Mouse (Mus musculus): ENCODE results near the gene Shisa7. TPM values are rescaled to one million over a fixed set of nuclear protein-coding genes. Genes with fewer than 3 reads are reported as not detected.
A peak's percentile ranks its signal among the peaks of the same experiment; 100 is the strongest.

The Shisa7 gene
- polyA plus RNA-seq, 1 experiment from 2014 or later, result 15.6 TPM

GRCm38 (mm10) chr7:4792278-4793212 lies 52.0 kb downstream of the Shisa7 start, which contains the start of gene Rpl28:
TSS of gene Rpl28 (plus strand) at chr7:4792874.
- Histone ChIP-seq H3K27me3 (ENCODE audit: control insufficient read depth, insufficient read depth, low read length) (0 out of 2 replicates have a peak, but pooled peaks cover 8% of the 10 kb centered on the region), H3K4me3 (replicated peaks; ENCODE audit: low read length) (peak within 1 kb of the TSS; percentile 90), H3K4me2 (replicated peaks) (peak within 1 kb of the TSS; percentile 76), H3K4me1 (replicated peaks; ENCODE audit: control insufficient read depth, insufficient read depth, low read length) (peaks cover 16% of the 10 kb centered on the region), H3K9me3 (ENCODE audit: control insufficient read depth, low read length) (no peaks in the 10 kb centered on the region), H3K27ac (peak within 1 kb of the TSS; percentile 92), H3K9ac (peak within 1 kb of the TSS; percentile 96), H3K36me3 (replicated peaks; ENCODE audit: control insufficient read depth, insufficient read depth) (peaks cover 38% of the 10 kb centered on the region)
- DNase-seq (ENCODE audit: low spot score) (peak; percentile 96), ATAC-seq (ENCODE audit: low FRiP score) (peak; percentile 90)
- 1% methylated on average over 54 of the region's 54 CpGs for WGBS

GRCm38 (mm10) chr7:4789436-4789935 lies 55.0 kb downstream of the Shisa7 start, which contains the start of gene Tmem238:
TSS of gene Tmem238 (minus strand) at chr7:4789656.
- WGBS, result 9% methylated on average over 39 of the region's 40 CpGs
- H3K36me3 ChIP-seq (replicated peaks; ENCODE audit: control insufficient read depth, insufficient read depth), result peaks cover 8% of the 10 kb centered on the region
- ATAC-seq (ENCODE audit: low FRiP score), result no peak
- peak within 1 kb of the TSS; percentile 92 for H3K4me2 ChIP-seq (replicated peaks)
- H3K9me3 ChIP-seq (ENCODE audit: control insufficient read depth, low read length), result no peaks in the 10 kb centered on the region
- H3K27ac ChIP-seq, result peak within 1 kb of the TSS; percentile 40
- 0 out of 2 replicates have a peak, but pooled peaks cover 8% of the 10 kb centered on the region for H3K27me3 ChIP-seq (ENCODE audit: control insufficient read depth, insufficient read depth, low read length)
- peak within 1 kb of the TSS; percentile 67 for H3K9ac ChIP-seq
- DNase-seq (ENCODE audit: low spot score), result no peak
- H3K4me3 ChIP-seq (replicated peaks; ENCODE audit: low read length), result peak within 1 kb of the TSS; percentile 49
- peaks cover 16% of the 10 kb centered on the region for H3K4me1 ChIP-seq (replicated peaks; ENCODE audit: control insufficient read depth, insufficient read depth, low read length)

GRCm38 (mm10) chr7:4788499-4789435 lies 55.7 kb downstream of the Shisa7 start:
- H3K9me3 ChIP-seq (ENCODE audit: control insufficient read depth, low read length), result no peaks in the 10 kb centered on the region
- WGBS, result 2% methylated on average over 63 of the region's 64 CpGs
- H3K27ac ChIP-seq, result peak overlapping the region; percentile 40
- H3K9ac ChIP-seq, result peak overlapping the region; percentile 67
- H3K4me2 ChIP-seq (replicated peaks), result peak overlapping the region; percentile 92
- peaks cover 1% of the 10 kb centered on the region; the same call in 1 of the 2 replicates for H3K36me3 ChIP-seq (replicated peaks; ENCODE audit: control insufficient read depth, insufficient read depth)
- H3K4me3 ChIP-seq (replicated peaks; ENCODE audit: low read length), result peak overlapping the region; percentile 49
- ATAC-seq (ENCODE audit: low FRiP score) (peak; percentile 46), DNase-seq (ENCODE audit: low spot score) (peak; percentile 66)
- 0 out of 2 replicates have a peak, but pooled peaks cover 8% of the 10 kb centered on the region for H3K27me3 ChIP-seq (ENCODE audit: control insufficient read depth, insufficient read depth, low read length)
- peaks cover 11% of the 10 kb centered on the region for H3K4me1 ChIP-seq (replicated peaks; ENCODE audit: control insufficient read depth, insufficient read depth, low read length)

GRCm38 (mm10) chr7:4783667-4784268 lies 60.7 kb downstream of the Shisa7 start:
- Histone ChIP-seq H3K36me3 (replicated peaks; ENCODE audit: control insufficient read depth, insufficient read depth) (no peaks in the 10 kb centered on the region), H3K4me3 (replicated peaks; ENCODE audit: low read length) (no peak overlapping the region), H3K27ac (no peak overlapping the region), H3K4me1 (replicated peaks; ENCODE audit: control insufficient read depth, insufficient read depth, low read length) (peaks cover 6% of the 10 kb centered on the region; the same call in 1 of the 2 replicates), H3K9ac (no peak overlapping the region), H3K27me3 (ENCODE audit: control insufficient read depth, insufficient read depth, low read length) (peaks cover 13% of the 10 kb centered on the region), H3K4me2 (replicated peaks) (no peak overlapping the region), H3K9me3 (ENCODE audit: control insufficient read depth, low read length) (no peaks in the 10 kb centered on the region)
- DNase-seq (ENCODE audit: low spot score), result no peak
- 86% methylated on average over 14 of the region's 14 CpGs for WGBS
- ATAC-seq (ENCODE audit: low FRiP score), result no peak

- no peak for ATAC-seq (ENCODE audit: low FRiP score)
- H3K9ac ChIP-seq, result no peak within 1 kb of the TSS
- H3K4me1 ChIP-seq (replicated peaks; ENCODE audit: control insufficient read depth, insufficient read depth, low read length), result 0 out of 2 replicates have a peak, but pooled peaks cover 2% of the 10 kb centered on the region
- H3K4me2 ChIP-seq (replicated peaks), result no peak within 1 kb of the TSS
- no peak for DNase-seq (ENCODE audit: low spot score)
- 68% methylated on average over 2 of the region's 2 CpGs for WGBS
- no peak within 1 kb of the TSS for H3K27ac ChIP-seq
- H3K27me3 ChIP-seq (ENCODE audit: control insufficient read depth, insufficient read depth, low read length), result peaks cover 18% of the 10 kb centered on the region
- H3K4me3 ChIP-seq (replicated peaks; ENCODE audit: low read length), result no peak within 1 kb of the TSS
- no peaks in the 10 kb centered on the region for H3K9me3 ChIP-seq (ENCODE audit: control insufficient read depth, low read length)
- H3K36me3 ChIP-seq (replicated peaks; ENCODE audit: control insufficient read depth, insufficient read depth), result no peaks in the 10 kb centered on the region
Observed at GRCm38 (mm10) chr7:4782759-4783158, 61.7 kb downstream of the Shisa7 start, which contains the start of the genes Il11 and Tmem190. TSS of gene Il11 (minus strand) at chr7:4782859. TSS of gene Tmem190 (plus strand) at chr7:4782937.

GRCm38 (mm10) chr7:4782130-4782529 lies 62.4 kb downstream of the Shisa7 start:
- H3K4me2 ChIP-seq (replicated peaks), result no peak overlapping the region
- no peak overlapping the region for H3K27ac ChIP-seq
- H3K9ac ChIP-seq, result no peak overlapping the region
- no peaks in the 10 kb centered on the region for H3K36me3 ChIP-seq (replicated peaks; ENCODE audit: control insufficient read depth, insufficient read depth)
- no peak overlapping the region for H3K4me3 ChIP-seq (replicated peaks; ENCODE audit: low read length)
- H3K9me3 ChIP-seq (ENCODE audit: control insufficient read depth, low read length), result no peaks in the 10 kb centered on the region
- peaks cover 24% of the 10 kb centered on the region for H3K27me3 ChIP-seq (ENCODE audit: control insufficient read depth, insufficient read depth, low read length)
- 0 out of 2 replicates have a peak, but pooled peaks cover 5% of the 10 kb centered on the region for H3K4me1 ChIP-seq (replicated peaks; ENCODE audit: control insufficient read depth, insufficient read depth, low read length)
- DNase-seq (ENCODE audit: low spot score), result no peak
- no peak for ATAC-seq (ENCODE audit: low FRiP score)
- 64% methylated on average over 3 of the region's 3 CpGs for WGBS

GRCm38 (mm10) chr7:4779921-4780320 lies 64.6 kb downstream of the Shisa7 start:
- Histone ChIP-seq H3K27ac (no peak overlapping the region), H3K4me1 (replicated peaks; ENCODE audit: control insufficient read depth, insufficient read depth, low read length) (0 out of 2 replicates have a peak, but pooled peaks cover 5% of the 10 kb centered on the region), H3K9ac (no peak overlapping the region), H3K9me3 (ENCODE audit: control insufficient read depth, low read length) (no peaks in the 10 kb centered on the region), H3K36me3 (replicated peaks; ENCODE audit: control insufficient read depth, insufficient read depth) (no peaks in the 10 kb centered on the region), H3K4me2 (replicated peaks) (no peak overlapping the region), H3K27me3 (ENCODE audit: control insufficient read depth, insufficient read depth, low read length) (peaks cover 46% of the 10 kb centered on the region), H3K4me3 (replicated peaks; ENCODE audit: low read length) (no peak overlapping the region)
- 62% methylated on average over 5 of the region's 5 CpGs for WGBS
- ATAC-seq (ENCODE audit: low FRiP score), result no peak
- no peak for DNase-seq (ENCODE audit: low spot score)

- Histone ChIP-seq H3K9me3 (ENCODE audit: control insufficient read depth, low read length) (no peaks in the 10 kb centered on the region), H3K4me1 (replicated peaks; ENCODE audit: control insufficient read depth, insufficient read depth, low read length) (0 out of 2 replicates have a peak, but pooled peaks cover 5% of the 10 kb centered on the region), H3K27me3 (ENCODE audit: control insufficient read depth, insufficient read depth, low read length) (peaks cover 51% of the 10 kb centered on the region), H3K4me3 (replicated peaks; ENCODE audit: low read length) (no peak overlapping the region), H3K36me3 (replicated peaks; ENCODE audit: control insufficient read depth, insufficient read depth) (no peaks in the 10 kb centered on the region), H3K9ac (no peak overlapping the region), H3K4me2 (replicated peaks) (no peak overlapping the region), H3K27ac (no peak overlapping the region)
- ATAC-seq (ENCODE audit: low FRiP score), result no peak
- no peak for DNase-seq (ENCODE audit: low spot score)
- 4% methylated on average over 19 of the region's 20 CpGs for WGBS
Observed at GRCm38 (mm10) chr7:4777851-4778637, 66.5 kb downstream of the Shisa7 start.
